Mouse (Mus musculus) neutrophil, adult 5-6 weeks (primary cell): ENCODE results near the gene Gm42957. TPM values are rescaled to one million over a fixed set of nuclear protein-coding genes. Genes with fewer than 3 reads are reported as not detected.

Source experiments
- ATAC-seq: fragments of 151-379, 151-347 bp; 2 replicates; pipeline ENCODE4 v1.8.0; 2017; ENCODE audit warnings: mild to moderate bottlenecking, moderate TSS enrichment; ENCODE audit not compliant: insufficient number of reproducible peaks, poor library complexity, low FRiP score, severe bottlenecking; ENCODE audit errors: extremely low read depth
- total RNA-seq: library from RNA; stranded (forward); fragments of 200-1000 nt; gene quantifications from 2 replicates; pipeline ENCODE4 v1.2.3, GENCODE M21; 2017

Gene Gm42957
- total RNA-seq: 0.25 TPM in 1 of 2 replicates, not detected in the other

GRCm38 (mm10) chr3:96634928-96635879 lies at the start of gene Gm42957, which contains the start of gene Pex11b:
Gene Gm42957 (plus strand): TSS chr3:96635474.
Gene Pex11b (plus strand): TSS chr3:96635376.
- ATAC-seq: peak; percentile 59

GRCm38 (mm10) chr3:96590657-96591056 lies 44.6 kb upstream of the Gm42957 start:
- no peak for ATAC-seq

DNA sequence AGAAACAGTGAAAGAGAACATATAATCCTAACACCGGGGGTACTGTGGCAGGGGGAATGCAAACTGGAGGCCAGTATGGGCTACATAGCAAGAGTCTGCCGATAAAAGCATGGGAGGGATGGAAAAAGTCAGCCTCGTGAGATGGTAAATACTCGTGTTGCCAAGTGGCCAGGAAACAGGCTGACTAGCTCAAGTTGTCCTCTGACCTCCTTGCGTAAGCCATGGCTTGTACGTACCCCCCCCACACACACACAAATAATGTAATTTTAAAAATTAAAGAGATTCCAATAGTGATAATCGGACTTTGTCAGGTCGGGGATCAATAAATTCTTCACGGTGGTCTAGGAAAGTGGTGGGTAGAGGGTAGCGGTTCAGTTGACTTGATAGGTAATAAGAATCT lies 41.9 kb upstream of the Gm42957 start:
- no peak for ATAC-seq

GRCm38 (mm10) chr3:96593790-96594560 lies 41.3 kb upstream of the Gm42957 start, which contains the start of gene Polr3gl:
Gene Polr3gl (minus strand): TSS chr3:96594181.
- ATAC-seq: peak; percentile 93

- ATAC-seq: no peak
These were observed 40.4 kb upstream of the Gm42957 start for GRCm38 (mm10) chr3:96594851-96595250.

- ATAC-seq: no peak
These were observed 39.6 kb upstream of the Gm42957 start for GRCm38 (mm10) chr3:96595661-96596060.

DNA sequence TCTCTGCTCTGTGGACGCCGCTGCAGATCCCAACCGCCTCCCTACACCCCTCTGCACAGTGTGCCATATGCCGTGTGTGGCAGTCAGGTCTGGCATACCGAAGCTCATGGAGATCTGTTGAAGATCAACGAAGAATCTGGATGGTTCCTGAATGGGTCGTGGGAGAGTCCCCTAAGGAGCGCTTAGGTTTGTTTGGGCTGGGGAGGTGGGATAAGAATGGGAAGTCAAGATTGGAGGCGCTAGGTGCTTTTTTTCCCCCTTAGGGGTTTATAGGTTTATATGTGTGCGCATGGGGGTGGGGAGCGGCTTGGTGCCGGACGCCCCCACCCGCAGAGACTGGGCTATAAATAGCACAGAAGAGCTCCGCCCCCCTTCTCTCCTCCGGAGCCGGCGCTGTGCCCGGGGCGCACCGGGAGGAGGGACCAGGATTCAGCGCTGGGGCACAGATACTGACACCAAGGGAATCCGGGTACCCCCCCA lies 39.0 kb upstream of the Gm42957 start, which contains the start of gene Ankrd34a:
Gene Ankrd34a (plus strand): TSS at position 409 of the 480 bp plus-strand sequence.
- ATAC-seq: no peak

DNA sequence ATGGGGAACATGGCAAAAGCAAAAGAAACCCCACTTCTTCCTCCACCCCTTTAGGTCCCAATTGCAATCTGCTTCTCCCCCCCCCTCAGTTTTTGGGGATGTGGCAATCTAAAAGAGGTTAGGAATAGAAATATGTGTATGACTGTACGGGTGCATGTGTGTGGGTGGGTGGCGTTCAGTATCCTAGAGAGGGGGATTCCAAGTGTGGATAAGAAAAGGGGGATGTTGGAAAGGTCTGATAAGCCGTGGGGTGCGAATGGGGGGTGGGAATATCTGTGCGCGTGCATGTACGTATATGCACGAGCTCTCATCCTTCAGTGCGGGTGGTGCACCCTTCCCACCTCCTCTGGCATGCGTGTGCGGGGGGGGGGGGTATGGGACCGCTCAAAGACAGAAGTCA lies 38.4 kb upstream of the Gm42957 start:
- no peak for ATAC-seq

- ATAC-seq: no peak
These were observed 37.8 kb upstream of the Gm42957 start for GRCm38 (mm10) chr3:96597435-96597891.

DNA sequence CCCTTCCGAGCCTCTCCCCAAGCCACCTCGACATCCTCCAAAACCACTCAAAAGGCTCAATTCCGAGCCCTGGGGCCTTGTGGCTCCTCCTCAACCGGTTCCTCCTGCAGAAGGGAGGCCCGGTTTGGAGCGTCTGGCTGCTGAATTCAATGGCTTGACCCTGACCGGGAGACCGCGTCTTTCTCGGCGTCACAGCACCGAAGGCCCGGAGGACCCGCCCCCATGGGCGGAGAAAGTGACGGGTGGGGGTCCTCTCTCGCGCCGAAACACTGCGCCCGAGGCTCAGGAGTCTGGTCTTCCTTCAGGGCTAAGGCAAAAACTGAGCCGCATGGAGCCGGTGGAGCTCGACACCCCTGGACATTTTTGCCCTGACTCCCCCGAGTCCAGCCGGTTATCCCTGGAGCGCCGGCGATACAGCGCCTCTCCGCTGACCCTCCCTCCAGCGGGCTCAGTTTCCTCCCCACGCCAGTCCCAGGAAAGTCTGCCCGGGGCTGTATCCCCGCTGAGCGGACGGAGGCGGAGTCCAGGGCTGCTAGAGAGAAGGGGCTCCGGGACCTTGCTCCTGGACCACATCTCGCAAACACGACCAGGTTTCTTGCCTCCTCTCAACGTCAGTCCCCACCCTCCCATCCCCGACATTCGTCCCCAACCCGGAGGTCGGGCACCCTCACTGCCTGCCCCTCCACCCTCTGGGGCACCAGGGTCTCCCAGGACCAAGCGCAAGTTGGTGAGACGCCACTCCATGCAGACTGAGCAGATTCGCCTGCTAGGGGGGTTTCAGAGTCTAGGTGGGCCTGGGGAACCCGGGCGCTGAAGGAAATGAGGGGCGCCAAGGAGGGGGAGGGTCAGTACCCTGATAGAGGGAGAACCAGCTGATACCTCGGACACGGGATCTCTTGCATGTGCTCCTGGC lies 36.9 kb upstream of the Gm42957 start:
- no peak for ATAC-seq

GRCm38 (mm10) chr3:96599069-96599393 lies 36.2 kb upstream of the Gm42957 start:
- no peak for ATAC-seq

DNA sequence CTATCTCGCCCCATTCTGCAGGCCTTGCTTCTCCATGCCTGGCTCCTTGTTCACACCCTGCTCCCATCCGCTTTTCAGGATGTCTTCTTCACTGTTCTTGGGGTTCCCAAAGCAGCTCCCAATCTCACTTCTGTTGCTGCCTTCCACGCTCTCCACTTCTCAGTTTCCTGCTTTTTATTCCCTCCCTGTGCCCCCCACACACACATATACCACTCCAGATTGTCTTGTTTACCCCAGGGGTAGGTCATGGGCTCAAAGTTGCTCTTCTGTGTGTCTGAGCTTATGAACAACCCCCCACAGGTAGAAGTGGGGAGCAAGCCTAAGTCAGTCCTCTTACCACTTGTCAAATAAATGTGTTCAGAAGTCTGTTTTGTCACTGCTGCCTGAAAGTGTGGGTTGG lies 35.9 kb upstream of the Gm42957 start:
- no peak for ATAC-seq

GRCm38 (mm10) chr3:96600639-96601250 lies 34.5 kb upstream of the Gm42957 start, which contains the start of gene Lix1l:
Gene Lix1l (plus strand): TSS chr3:96601149.
- ATAC-seq: peak; percentile 88

DNA sequence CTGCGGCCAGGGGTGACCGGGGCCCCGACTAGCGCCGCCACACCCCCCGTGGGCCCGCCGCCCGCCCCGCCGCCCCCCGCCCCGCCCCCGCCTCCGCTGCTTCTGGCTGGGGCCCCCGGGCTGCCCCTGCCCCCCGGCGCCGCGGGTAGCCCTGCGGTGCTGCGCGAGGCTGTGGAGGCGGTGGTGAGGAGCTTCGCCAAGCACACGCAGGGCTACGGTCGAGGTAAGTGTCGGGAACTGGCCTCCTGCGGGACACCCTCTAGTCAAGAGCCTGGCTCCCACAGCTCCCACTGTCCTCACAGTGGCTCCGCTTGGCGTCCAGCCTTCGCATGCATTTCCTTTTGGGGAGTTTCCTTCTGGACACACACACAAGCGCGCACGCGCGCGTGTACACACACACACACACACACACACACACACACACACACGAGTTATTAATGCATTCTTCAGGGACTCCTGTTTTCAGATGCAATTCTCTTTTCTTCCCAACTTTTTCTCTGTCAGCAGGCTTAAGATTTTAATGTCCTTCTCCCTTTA lies 34.0 kb upstream of the Gm42957 start:
- no peak for ATAC-seq

- no peak for ATAC-seq
These were observed 33.2 kb upstream of the Gm42957 start for GRCm38 (mm10) chr3:96601941-96602703.

DNA sequence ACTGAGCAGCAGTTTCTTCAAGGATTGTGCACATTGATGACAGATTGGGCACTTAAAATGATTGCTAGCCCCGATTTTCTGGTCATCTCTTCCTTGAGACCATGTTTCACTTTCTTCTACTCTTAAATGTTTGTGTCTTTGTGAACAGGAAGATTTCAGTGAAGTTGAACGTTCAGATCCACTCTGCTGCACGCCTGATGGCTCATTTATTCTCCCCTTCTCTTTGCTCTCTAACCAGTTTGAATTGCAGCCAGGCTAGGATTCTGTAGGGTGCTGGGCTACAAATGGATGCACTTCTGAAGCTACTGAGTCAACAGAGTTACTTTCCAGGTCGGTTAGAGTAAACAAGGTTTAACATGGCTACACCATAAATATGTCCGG lies 32.6 kb upstream of the Gm42957 start:
- ATAC-seq: no peak

DNA sequence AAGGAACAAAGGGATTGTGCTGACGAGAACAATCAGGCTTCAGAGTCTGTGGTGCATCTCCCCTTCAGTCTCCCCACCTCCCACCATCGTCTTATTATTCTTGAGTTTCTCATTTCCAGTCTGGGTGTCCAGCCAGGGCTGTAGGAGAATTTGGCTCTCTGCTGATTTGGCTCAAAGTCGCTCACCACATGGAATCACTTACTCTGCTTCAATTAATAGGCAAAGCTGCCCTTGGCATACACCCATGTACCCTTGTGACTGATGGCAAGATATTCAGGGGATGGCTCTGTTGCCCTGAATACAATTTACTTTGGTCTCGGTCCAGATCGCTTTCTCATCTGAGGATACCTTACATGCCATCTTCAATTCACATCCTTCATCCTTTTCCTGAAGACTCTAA lies 32.0 kb upstream of the Gm42957 start:
- ATAC-seq: no peak
